Mouse (Mus musculus) hindbrain, embryonic 14.5 days (tissue): ENCODE measurements around the gene Atp11a. TPM values are rescaled to one million over a fixed set of nuclear protein-coding genes. Genes with fewer than 3 reads are reported as not detected.
A peak's percentile ranks its signal among the peaks of the same experiment; 100 is the strongest.

Experiments
- ATAC-seq: fragments of 200-750 bp; cut with Nextera tagmentation; 2 replicates; pipeline ENCODE4 v1.8.0; 2017; ENCODE audit warnings: moderate number of reproducible peaks, mild to moderate bottlenecking, moderate TSS enrichment, moderate library complexity; ENCODE audit not compliant: low FRiP score
- DNase-seq: peaks from one replicate; pipeline ENCODE4 v3.0.0-alpha.2; 2015; ENCODE audit warnings: low spot score
- H3K27ac ChIP-seq: fragments of 300-500 bp; sonication (generic); 2 replicates; pipeline ENCODE4 v1.5.1; 2014; ENCODE audit warnings: mild to moderate bottlenecking, moderate library complexity
- H3K27me3 ChIP-seq: fragments of 300-500 bp; sonication (generic); 2 replicates; pipeline ENCODE4 v1.6.1; 2014; ENCODE audit warnings: mild to moderate bottlenecking, low read length, mixed read lengths; ENCODE audit not compliant: control insufficient read depth, insufficient read depth
- H3K36me3 ChIP-seq: fragments of 300-500 bp; sonication (generic); replicated peaks from 2 replicates; pipeline ENCODE4 v1.6.1; 2014; ENCODE audit not compliant: control insufficient read depth, insufficient read depth
- H3K4me1 ChIP-seq: fragments of 300-500 bp; sonication (generic); replicated peaks from 2 replicates; pipeline ENCODE4 v1.6.1; 2014; ENCODE audit warnings: antibody characterized with exemption, low read length, mixed read lengths; ENCODE audit not compliant: control insufficient read depth, insufficient read depth
- H3K4me2 ChIP-seq: fragments of 300-500 bp; sonication (generic); replicated peaks from 2 replicates; pipeline ENCODE4 v1.6.1; 2014; ENCODE audit warnings: mild to moderate bottlenecking, moderate library complexity
- H3K4me3 ChIP-seq: fragments of 300-500 bp; sonication (generic); replicated peaks from 2 replicates; pipeline ENCODE4 v1.5.1; 2014; ENCODE audit warnings: mild to moderate bottlenecking, low read length
- H3K9ac ChIP-seq: fragments of 300-500 bp; sonication (generic); 2 replicates; pipeline ENCODE4 v1.6.1; 2014
- H3K9me3 ChIP-seq: fragments of 300-500 bp; sonication (generic); 2 replicates; pipeline ENCODE4 v1.6.1; 2016; ENCODE audit warnings: low read length; ENCODE audit not compliant: control insufficient read depth
- WGBS: fragments of 180-500 bp; shearing (Covaris S2); extraction: QIAGEN DNeasy Blood & Tissue Kit; methylation state at CpG from one replicate; pipeline ENCODE4 v1.1.7; 2014; 5-methylcytosine and 5-hydroxymethylcytosine counted together
- polyA plus RNA-seq: library from polyadenylated mRNA; unstranded; fragments of >200 nt; fragmentation: Nextera tagmentation; extraction: Ambion mirVana; gene quantifications from 2 replicates; pipeline ENCODE4 v1.2.1, GENCODE M21; 2014

Atp11a gene
- polyA plus RNA-seq, 1 experiment from 2014 or later, result 14.8 TPM

DNA sequence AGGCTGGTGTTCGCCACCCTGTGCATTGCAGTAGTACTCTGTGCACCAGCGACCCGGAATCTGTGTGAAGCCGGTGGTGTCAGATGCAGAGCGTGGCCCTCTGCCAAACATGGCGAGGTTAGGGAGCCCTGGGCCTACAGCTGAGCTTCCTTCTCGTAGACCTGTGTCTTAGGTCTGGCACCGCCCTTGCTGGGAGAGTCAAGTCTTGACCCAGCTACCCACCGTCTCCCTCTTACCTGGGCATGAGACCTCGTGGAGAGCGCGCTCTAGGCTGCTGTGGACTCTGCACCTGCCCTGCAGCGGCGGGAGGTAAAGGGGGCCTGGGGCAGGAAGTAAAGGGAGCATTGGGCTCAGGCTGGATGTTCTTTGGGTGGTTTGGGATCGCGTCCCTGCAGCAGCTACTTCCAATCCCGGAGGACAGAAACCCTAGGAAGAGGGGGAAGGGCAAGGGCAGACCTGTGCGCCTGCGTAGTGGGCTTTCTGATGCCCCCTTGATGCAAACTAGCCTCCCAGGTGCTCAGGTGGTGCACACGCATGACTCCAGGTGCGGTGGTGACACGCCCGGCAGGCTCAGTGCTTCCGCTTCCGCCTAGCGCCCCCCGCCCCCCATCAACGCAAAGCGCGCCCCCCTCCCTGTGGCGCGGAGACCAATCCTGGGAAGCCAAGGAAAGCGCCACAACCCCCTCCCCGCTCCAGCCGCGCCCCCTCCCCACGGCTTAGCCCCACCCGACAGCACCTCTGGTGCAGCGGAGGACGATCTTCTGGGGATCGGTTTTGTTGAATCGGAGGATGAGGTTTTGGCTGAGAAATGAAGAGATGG is 158.6 kb downstream of the Atp11a start:
- Histone ChIP-seq H3K4me1 (peaks cover 30% of the 10 kb centered on the region), H3K4me3 (peak overlapping the region; percentile 55), H3K36me3 (no peaks in the 10 kb centered on the region), H3K27me3 (no peaks in the 10 kb centered on the region), H3K9me3 (no peaks in the 10 kb centered on the region), H3K27ac (peak overlapping the region; percentile 83), H3K9ac (peak overlapping the region; percentile 83), H3K4me2 (peak overlapping the region; percentile 62)
- WGBS, result 17% methylated on average over 42 of the region's 42 CpGs
- peak; percentile 89 for ATAC-seq
- peak; percentile 80 for DNase-seq

DNA sequence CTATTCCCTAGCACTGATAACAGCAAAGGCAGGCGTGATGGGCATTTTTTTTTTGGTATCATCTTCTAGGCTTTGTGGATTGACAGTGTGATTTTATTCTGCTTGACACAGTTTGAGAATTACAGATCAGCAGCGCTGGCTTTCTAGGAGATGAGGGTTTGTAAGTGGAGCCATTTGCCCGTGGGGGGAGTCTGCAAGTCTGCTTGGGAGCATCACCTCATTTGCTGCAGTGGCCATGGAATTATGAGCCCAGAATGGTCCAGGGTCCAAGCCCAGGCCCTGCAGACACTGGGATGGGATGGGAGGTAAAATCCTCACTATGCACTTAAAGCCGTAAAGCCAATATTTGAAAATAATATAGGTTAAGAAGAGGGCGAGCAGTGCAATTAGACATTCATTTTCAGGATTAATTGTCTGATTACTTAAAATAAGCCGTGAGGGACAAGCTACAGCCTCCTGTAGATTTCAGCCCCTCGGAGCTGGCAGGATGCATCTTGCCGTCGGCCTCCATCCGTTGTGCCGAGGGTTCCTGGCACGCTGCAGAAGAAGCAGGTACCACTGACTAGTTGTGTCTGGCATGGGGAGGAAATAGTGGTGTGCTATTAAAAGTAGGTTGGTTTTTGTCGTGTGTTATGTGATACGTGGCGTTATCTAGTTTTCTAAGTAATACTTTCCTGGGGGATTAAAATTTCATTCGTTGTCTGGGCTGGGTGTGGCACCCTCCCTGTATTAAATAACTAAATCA is 159.5 kb downstream of the Atp11a start:
- Histone ChIP-seq H3K4me2 (peak overlapping the region; percentile 62), H3K36me3 (no peaks in the 10 kb centered on the region), H3K27ac (peak overlapping the region; percentile 83), H3K4me1 (peaks cover 30% of the 10 kb centered on the region), H3K9me3 (no peaks in the 10 kb centered on the region), H3K4me3 (peak overlapping the region; percentile 55), H3K9ac (peak overlapping the region; percentile 83), H3K27me3 (no peaks in the 10 kb centered on the region)
- WGBS, result 48% methylated on average over 16 of the region's 16 CpGs
- DNase-seq (peak; percentile 52), ATAC-seq (no peak)

DNA sequence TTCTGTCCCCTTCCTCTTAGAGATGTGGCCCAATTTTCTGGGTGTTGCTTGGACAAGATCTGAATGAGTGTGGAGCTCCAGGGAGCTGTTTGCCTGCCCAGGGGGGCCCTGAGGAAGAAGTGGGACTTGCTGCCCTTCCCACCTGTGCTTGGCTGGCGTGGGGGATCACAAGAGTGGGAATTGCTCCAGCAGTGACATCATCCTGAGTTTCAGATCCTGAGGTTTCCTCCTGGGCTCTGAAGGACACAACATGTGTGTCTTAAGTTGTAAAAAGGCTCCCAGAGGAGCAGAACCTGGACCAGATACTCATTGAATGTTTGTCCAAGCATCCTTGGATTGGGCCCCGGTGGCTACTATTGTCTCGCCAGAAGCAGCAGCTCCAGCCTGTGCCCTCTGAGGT is 160.2 kb downstream of the Atp11a start:
- Histone ChIP-seq H3K4me1 (peaks cover 30% of the 10 kb centered on the region), H3K27me3 (no peaks in the 10 kb centered on the region), H3K4me2 (peak overlapping the region; percentile 62), H3K9ac (peak overlapping the region; percentile 83), H3K36me3 (no peaks in the 10 kb centered on the region), H3K27ac (peak overlapping the region; percentile 83; the same call in 1 of the 2 replicates), H3K4me3 (peak overlapping the region; percentile 55), H3K9me3 (no peaks in the 10 kb centered on the region)
- no peak for ATAC-seq
- 68% methylated on average over 3 of the region's 3 CpGs for WGBS
- DNase-seq, result no peak

- DNase-seq, result no peak
- Histone ChIP-seq H3K4me1 (peaks cover 30% of the 10 kb centered on the region), H3K27ac (no peak overlapping the region), H3K36me3 (no peaks in the 10 kb centered on the region), H3K27me3 (no peaks in the 10 kb centered on the region), H3K4me2 (peak overlapping the region; percentile 62), H3K9ac (peak overlapping the region; percentile 83; the same call in 1 of the 2 replicates), H3K4me3 (peak overlapping the region; percentile 55), H3K9me3 (no peaks in the 10 kb centered on the region)
- WGBS, result 94% methylated on average over 4 of the region's 4 CpGs
- no peak for ATAC-seq
These were observed 161.0 kb downstream of the Atp11a start for GRCm38 (mm10) chr8:12917831-12918230.

Other genes starting within 250 kb of the Atp11a start
- gene Spaca7, start 184.0 kb upstream of the Atp11a start, polyA plus RNA-seq, result not detected in 2 replicates
- gene Tubgcp3, start 84.8 kb upstream of the Atp11a start, polyA plus RNA-seq, result 39.6 and 43.9 TPM in 2 replicates
- gene Mcf2l, start 116.8 kb downstream of the Atp11a start, polyA plus RNA-seq, result 158 and 173 TPM in 2 replicates